10 mouse cellular contexts compared by ENCODE assay signal in genomic region chr15:6570164-6570861, GRCm38 (mm10). TPM values are rescaled to one million over a fixed set of nuclear protein-coding genes. Genes with fewer than 3 reads are reported as not detected.
DNase-seq lines count a peak whose midpoint lies in the region; ATAC-seq and TF ChIP-seq lines count a peak whose summit lies in the region.
"Had no signal": no experiment of that assay in that cellular context is flagged by ENCODE, and none has a peak within 500 bp of the region (broad histone marks: within the 10 kb centered on the region; RNA-seq: fewer than 3 reads in every experiment).

No protein-coding gene starts in this region.

- H3K9ac ChIP-seq in hindbrain, embryonic 13.5 days: no peak overlapping the region
- no peak overlapping the region for H3K9ac ChIP-seq in hindbrain, embryonic 12.5 days
- H3K9ac ChIP-seq in midbrain, embryonic 13.5 days (replicated peaks): no peak overlapping the region
- no peak overlapping the region for H3K9ac ChIP-seq in midbrain, embryonic 14.5 days (replicated peaks; ENCODE audit: low read length)
- H3K9ac ChIP-seq in intestine, embryonic 14.5 days (ENCODE audit: low read length): no peak overlapping the region
- H3K9ac ChIP-seq in midbrain, postnatal 0 days (replicated peaks; ENCODE audit: low read length, poor library complexity, severe bottlenecking): no peak overlapping the region
- H3K9ac ChIP-seq: embryonic facial prominence, embryonic 12.5 days; limb, embryonic 13.5 days; stomach, embryonic 15.5 days had no signal

- H3K4me2 ChIP-seq in hindbrain, embryonic 13.5 days: no peak overlapping the region
- no peak overlapping the region for H3K4me2 ChIP-seq in hindbrain, embryonic 12.5 days (replicated peaks)
- no peak overlapping the region for H3K4me2 ChIP-seq in midbrain, embryonic 13.5 days (replicated peaks)
- H3K4me2 ChIP-seq in midbrain, embryonic 14.5 days (ENCODE audit: low read length): no peak overlapping the region
- H3K4me2 ChIP-seq in intestine, embryonic 14.5 days (ENCODE audit: low read length): no peak overlapping the region
- H3K4me2 ChIP-seq in midbrain, postnatal 0 days (ENCODE audit: low read depth, low read length, poor library complexity, severe bottlenecking): no peak overlapping the region
- H3K4me2 ChIP-seq: embryonic facial prominence, embryonic 12.5 days; limb, embryonic 13.5 days; stomach, embryonic 15.5 days had no signal

- DNase-seq in midbrain, embryonic 14.5 days: no peak
- no peak for DNase-seq in intestine, embryonic 14.5 days (ENCODE audit: low spot score)
- no peak for DNase-seq in midbrain, postnatal 0 days (ENCODE audit: low spot score)

- no peak for TF ChIP-seq CTCF in midbrain, postnatal 0 days (IDR thresholded peaks at IDR 0.05)

- no peak overlapping the region for H3K27ac ChIP-seq in hindbrain, embryonic 13.5 days
- no peak overlapping the region for H3K27ac ChIP-seq in hindbrain, embryonic 12.5 days
- no peak overlapping the region for H3K27ac ChIP-seq in midbrain, embryonic 13.5 days
- no peak overlapping the region for H3K27ac ChIP-seq in midbrain, embryonic 14.5 days (replicated peaks; ENCODE audit: low read depth, low read length)
- no peak overlapping the region for H3K27ac ChIP-seq in intestine, embryonic 14.5 days (ENCODE audit: low read depth)
- no peak overlapping the region for H3K27ac ChIP-seq in midbrain, postnatal 0 days (ENCODE audit: low read depth, low read length)
- H3K27ac ChIP-seq: embryonic facial prominence, embryonic 12.5 days; limb, embryonic 13.5 days; stomach, embryonic 15.5 days had no signal

- no peaks in the 10 kb centered on the region for H3K27me3 ChIP-seq in hindbrain, embryonic 13.5 days
- H3K27me3 ChIP-seq in hindbrain, embryonic 12.5 days: no peaks in the 10 kb centered on the region
- H3K27me3 ChIP-seq in midbrain, embryonic 13.5 days: no peaks in the 10 kb centered on the region
- H3K27me3 ChIP-seq in midbrain, embryonic 14.5 days (ENCODE audit: control insufficient read depth, insufficient read depth, low read length): no peaks in the 10 kb centered on the region
- H3K27me3 ChIP-seq in intestine, embryonic 14.5 days (replicated peaks; ENCODE audit: control insufficient read depth, insufficient read depth, low read length): no peaks in the 10 kb centered on the region
- H3K27me3 ChIP-seq in midbrain, postnatal 0 days (ENCODE audit: insufficient read depth, low read length): no peaks in the 10 kb centered on the region
- H3K27me3 ChIP-seq: embryonic facial prominence, embryonic 12.5 days; limb, embryonic 13.5 days; stomach, embryonic 15.5 days had no signal

- no peaks in the 10 kb centered on the region for H3K9me3 ChIP-seq in hindbrain, embryonic 13.5 days
- H3K9me3 ChIP-seq in hindbrain, embryonic 12.5 days (replicated peaks): no peaks in the 10 kb centered on the region
- no peaks in the 10 kb centered on the region for H3K9me3 ChIP-seq in midbrain, embryonic 13.5 days
- H3K9me3 ChIP-seq in midbrain, embryonic 14.5 days (ENCODE audit: control insufficient read depth, low read length): no peaks in the 10 kb centered on the region
- H3K9me3 ChIP-seq in intestine, embryonic 14.5 days (ENCODE audit: control insufficient read depth, low read length): no peaks in the 10 kb centered on the region
- H3K9me3 ChIP-seq in midbrain, postnatal 0 days (ENCODE audit: low read length): no peaks in the 10 kb centered on the region
- H3K9me3 ChIP-seq: limb, embryonic 13.5 days; stomach, embryonic 15.5 days had no signal

- H3K4me1 ChIP-seq in hindbrain, embryonic 13.5 days (replicated peaks): no peaks in the 10 kb centered on the region; the same call in 1 of the 2 replicates
- no peaks in the 10 kb centered on the region for H3K4me1 ChIP-seq in hindbrain, embryonic 12.5 days
- H3K4me1 ChIP-seq in midbrain, embryonic 13.5 days (replicated peaks): no peaks in the 10 kb centered on the region
- no peaks in the 10 kb centered on the region for H3K4me1 ChIP-seq in midbrain, embryonic 14.5 days (ENCODE audit: control insufficient read depth, insufficient read depth, low read length)
- H3K4me1 ChIP-seq in intestine, embryonic 14.5 days (replicated peaks; ENCODE audit: control insufficient read depth, insufficient read depth, low read length): peaks cover 3% of the 10 kb centered on the region; the same call in 1 of the 2 replicates
- H3K4me1 ChIP-seq in midbrain, postnatal 0 days (ENCODE audit: insufficient read depth, low read length): no peaks in the 10 kb centered on the region
- H3K4me1 ChIP-seq: embryonic facial prominence, embryonic 12.5 days had no signal

- 94% methylated on average over 2 of the region's 2 CpGs for WGBS in hindbrain, embryonic 13.5 days
- WGBS in hindbrain, embryonic 12.5 days: 93% methylated on average over 2 of the region's 2 CpGs
- 89% methylated on average over 2 of the region's 2 CpGs for WGBS in midbrain, embryonic 13.5 days
- 96% methylated on average over 2 of the region's 2 CpGs for WGBS in midbrain, embryonic 14.5 days
- WGBS in intestine, embryonic 14.5 days: 85% methylated on average over 2 of the region's 2 CpGs
- 92% methylated on average over 2 of the region's 2 CpGs for whole genome bisulfite sequencing in midbrain, postnatal 0 days

- H3K4me3 ChIP-seq in hindbrain, embryonic 13.5 days: no peak overlapping the region
- H3K4me3 ChIP-seq in hindbrain, embryonic 12.5 days: no peak overlapping the region
- H3K4me3 ChIP-seq in midbrain, embryonic 13.5 days (replicated peaks): no peak overlapping the region
- no peak overlapping the region for H3K4me3 ChIP-seq in midbrain, embryonic 14.5 days (replicated peaks; ENCODE audit: low read depth, low read length)
- no peak overlapping the region for H3K4me3 ChIP-seq in intestine, embryonic 14.5 days (ENCODE audit: low read depth, low read length)
- no peak overlapping the region for H3K4me3 ChIP-seq in midbrain, postnatal 0 days (ENCODE audit: low read depth, low read length)
- H3K4me3 ChIP-seq: embryonic facial prominence, embryonic 12.5 days; limb, embryonic 13.5 days; stomach, embryonic 15.5 days had no signal

- peak; percentile 37; the same call in 1 of the 2 replicates for ATAC-seq in hindbrain, embryonic 13.5 days (ENCODE audit: low FRiP score)
- ATAC-seq in hindbrain, embryonic 12.5 days (ENCODE audit: low FRiP score): no peak
- ATAC-seq in midbrain, embryonic 13.5 days: peak; percentile 32; the same call in 1 of the 2 replicates
- no peak for ATAC-seq in midbrain, embryonic 14.5 days (ENCODE audit: low FRiP score, low TSS enrichment)
- ATAC-seq in intestine, embryonic 14.5 days (replicated peaks; ENCODE audit: low FRiP score, low TSS enrichment, low read depth): peak; percentile 18; the same call in 1 of the 2 replicates
- peak; percentile 11; the same call in 1 of the 2 replicates for ATAC-seq in midbrain, postnatal 0 days (ENCODE audit: low FRiP score)
- no peak for ATAC-seq in erythroblast, adult 5-6 weeks (replicated peaks; ENCODE audit: low FRiP score, poor library complexity, severe bottlenecking)

- H3K36me3 ChIP-seq in hindbrain, embryonic 13.5 days: no peaks in the 10 kb centered on the region
- H3K36me3 ChIP-seq in hindbrain, embryonic 12.5 days: no peaks in the 10 kb centered on the region
- no peaks in the 10 kb centered on the region for H3K36me3 ChIP-seq in midbrain, embryonic 13.5 days
- no peaks in the 10 kb centered on the region for H3K36me3 ChIP-seq in midbrain, embryonic 14.5 days (ENCODE audit: control insufficient read depth, insufficient read depth, low read length)
- H3K36me3 ChIP-seq in intestine, embryonic 14.5 days (ENCODE audit: control insufficient read depth, insufficient read depth, low read length): no peaks in the 10 kb centered on the region
- no peaks in the 10 kb centered on the region for H3K36me3 ChIP-seq in midbrain, postnatal 0 days (ENCODE audit: insufficient read depth, low read length)
- H3K36me3 ChIP-seq: embryonic facial prominence, embryonic 12.5 days; limb, embryonic 13.5 days; stomach, embryonic 15.5 days had no signal

RNA-seq across cellular contexts. Expression of gene Fyb, which starts 47.7 kb away (rescaled TPM):
- 3.7 and 4.7 TPM in 2 replicates for polyA plus RNA-seq in hindbrain, embryonic 13.5 days (2015; fragmentation: Nextera tagmentation; extraction: Ambion mirVana)
- polyA plus RNA-seq in hindbrain, embryonic 12.5 days (2016; fragmentation: Nextera tagmentation; extraction: Ambion mirVana): 4.8 and 5.5 TPM in 2 replicates
- polyA plus RNA-seq in midbrain, embryonic 13.5 days (2015; fragmentation: Nextera tagmentation; extraction: Ambion mirVana): 2.7 and 4.1 TPM in 2 replicates
- polyA plus RNA-seq in midbrain, embryonic 14.5 days (2014; fragmentation: Nextera tagmentation; extraction: Ambion mirVana): 0.67 and 6.1 TPM in 2 replicates
- polyA plus RNA-seq in intestine, embryonic 14.5 days (2014; fragmentation: Nextera tagmentation; extraction: Ambion mirVana): 4.8 and 7.1 TPM in 2 replicates
- total RNA-seq in midbrain, postnatal 0 days (2014; rRNA removed): 2.2 TPM in 1 of 2 replicates, not detected in the other
- polyA plus RNA-seq in midbrain, postnatal 0 days (2015; fragmentation: Nextera tagmentation; extraction: Ambion mirVana): 1.5 and 3.6 TPM in 2 replicates
- 50.1 and 86.1 TPM in 2 replicates for total RNA-seq in erythroblast, adult 5-6 weeks (2015; ENCODE audit: low replicate concordance)
- 21.2 and 29.4 TPM in 2 replicates for total RNA-seq in erythroblast, adult 5-6 weeks (2017; ENCODE audit: low replicate concordance)

Comparison
In these comparisons a context has a peak if more than half of its experiments do, and no peak if none do; other contexts are left out.
1. ATAC-seq: peak in hindbrain, embryonic 13.5 days (single experiment), midbrain, embryonic 13.5 days (single experiment), intestine, embryonic 14.5 days (single experiment) and midbrain, postnatal 0 days (single experiment); none in hindbrain, embryonic 12.5 days (single experiment), midbrain, embryonic 14.5 days (single experiment) and erythroblast, adult 5-6 weeks (single experiment).